Mouse (Mus musculus) heart, postnatal 10 days (tissue): ENCODE data around the gene Arpc5l. TPM values are rescaled to one million over a fixed set of nuclear protein-coding genes. Genes with fewer than 3 reads are reported as not detected.

Experiments used
- DNase-seq, 2 experiments: peaks; one replicate each; pipeline ENCODE4 v3.0.0; 2021
- intact Hi-C: fragments of 180-260 bp; cut with DNase I; formaldehyde crosslinking; loops from one replicate; pipeline ENCODE4 v1.15.1; 2025
- total RNA-seq, 2 experiments: library from RNA; stranded (reverse); gene quantifications; 2 replicates each; pipeline ENCODE4 v1.2.3; 2021

Gene Arpc5l
- total RNA-seq: 10 to 100 TPM; 68.4 to 70.6 TPM

- intact Hi-C loops: no loop called here
- peak; percentile 94 to 95 for DNase-seq
These were observed at the start of gene Arpc5l for GRCm38 (mm10) chr2:39004880-39005435. Arpc5l (plus strand) TSS chr2:39005348.

GRCm38 (mm10) chr2:38956062-38956461 is 49.1 kb upstream of the Arpc5l start:
- DNase-seq: no peak
- intact Hi-C loops: no loop called here

GRCm38 (mm10) chr2:38957671-38958223 is 47.4 kb upstream of the Arpc5l start:
- intact Hi-C loops: no loop called here
- DNase-seq: no peak

GRCm38 (mm10) chr2:38964198-38964597 is 41.0 kb upstream of the Arpc5l start:
- intact Hi-C loops: no loop called here
- no peak for DNase-seq

GRCm38 (mm10) chr2:38969650-38970049 is 35.5 kb upstream of the Arpc5l start:
- intact Hi-C loops: no loop called here
- DNase-seq: no peak

GRCm38 (mm10) chr2:38970057-38970456 is 35.1 kb upstream of the Arpc5l start:
- no peak for DNase-seq
- intact Hi-C loops: no loop called here

- no peak for DNase-seq
- intact Hi-C loops: no loop called here
These were observed 31.9 kb upstream of the Arpc5l start for GRCm38 (mm10) chr2:38973223-38973622.

GRCm38 (mm10) chr2:38973701-38974100 is 31.4 kb upstream of the Arpc5l start:
- no peak for DNase-seq
- intact Hi-C loops: no loop called here

GRCm38 (mm10) chr2:38974171-38974570 is 31.0 kb upstream of the Arpc5l start:
- intact Hi-C loops: no loop called here
- DNase-seq: no peak

GRCm38 (mm10) chr2:38975181-38975580 is 30.0 kb upstream of the Arpc5l start:
- intact Hi-C loops: no loop called here
- no peak for DNase-seq

GRCm38 (mm10) chr2:38975941-38976805 is 29.0 kb upstream of the Arpc5l start:
- intact Hi-C loops: no loop called here
- no peak for DNase-seq

- DNase-seq: no peak
- intact Hi-C loops: no loop called here
These were observed 27.3 kb upstream of the Arpc5l start for GRCm38 (mm10) chr2:38977837-38978236.

- intact Hi-C loops: no loop called here
- DNase-seq: no peak
These were observed 21.7 kb upstream of the Arpc5l start for GRCm38 (mm10) chr2:38983456-38983855.

GRCm38 (mm10) chr2:38986580-38986979 is 18.6 kb upstream of the Arpc5l start:
- intact Hi-C loops: no loop called here
- peak; percentile 77 to 79 for DNase-seq

- no peak for DNase-seq
- intact Hi-C loops: no loop called here
These were observed 17.8 kb upstream of the Arpc5l start for GRCm38 (mm10) chr2:38987371-38987770.

GRCm38 (mm10) chr2:38987803-38988510 is 17.2 kb upstream of the Arpc5l start:
- no peak for DNase-seq
- intact Hi-C loops: no loop called here

GRCm38 (mm10) chr2:38988929-38989328 is 16.2 kb upstream of the Arpc5l start:
- DNase-seq: no peak

GRCm38 (mm10) chr2:38992004-38992403 is 13.1 kb upstream of the Arpc5l start:
- intact Hi-C loops: no loop called here
- DNase-seq: no peak

More at GRCm38 (mm10) chr2:38988929-38989328, 16.2 kb upstream of the Arpc5l start:
- intact Hi-C loops: no loop called here

GRCm38 (mm10) chr2:38992452-38992851 is 12.7 kb upstream of the Arpc5l start:
- intact Hi-C loops: no loop called here
- no peak for DNase-seq

GRCm38 (mm10) chr2:38997386-38998374 is 7.5 kb upstream of the Arpc5l start, which contains the start of gene Wdr38:
Wdr38 (plus strand) TSS chr2:38997476.
- DNase-seq: peak; percentile 90 to 93
- intact Hi-C loops: loop anchor here (1.0 to 5.0 kb wide), 2 partner anchors 70 to 200 kb away; partner anchors contain the start of gene Nr6a1
